Mouse (Mus musculus) limb, embryonic 10.5 days (tissue): ENCODE results near the gene Pilra. TPM values are rescaled to one million over a fixed set of nuclear protein-coding genes. Genes with fewer than 3 reads are reported as not detected.

Experiments
- DNase-seq: peaks from one replicate; pipeline ENCODE4 v3.0.0-alpha.2; 2017; ENCODE audit warnings: low spot score
- H3K27ac ChIP-seq: fragments of 300-500 bp; sonication (generic); 2 replicates; pipeline ENCODE4 v1.5.1; 2016; ENCODE audit warnings: mild to moderate bottlenecking
- H3K27me3 ChIP-seq: fragments of 300-500 bp; sonication (generic); 2 replicates; pipeline ENCODE4 v1.6.1; 2016; ENCODE audit warnings: low read depth, mild to moderate bottlenecking; ENCODE audit not compliant: poor library complexity, severe bottlenecking
- H3K36me3 ChIP-seq: fragments of 300-500 bp; sonication (generic); 2 replicates; pipeline ENCODE4 v1.6.1; 2016; ENCODE audit warnings: mild to moderate bottlenecking, moderate library complexity
- H3K4me1 ChIP-seq: fragments of 300-500 bp; sonication (generic); 2 replicates; pipeline ENCODE4 v1.6.1; 2016
- H3K4me3 ChIP-seq: fragments of 300-500 bp; sonication (generic); 2 replicates; pipeline ENCODE4 v1.5.1; 2016; ENCODE audit warnings: mild to moderate bottlenecking, moderate library complexity
- H3K9me3 ChIP-seq: fragments of 300-500 bp; sonication (generic); replicated peaks from 2 replicates; pipeline ENCODE4 v1.6.1; 2016; ENCODE audit warnings: mild to moderate bottlenecking
- WGBS: fragments of 180-500 bp; shearing (Covaris S2); methylation state at CpG from one replicate; pipeline ENCODE4 v1.1.7; 2016; 5-methylcytosine and 5-hydroxymethylcytosine counted together
- polyA plus RNA-seq: library from polyadenylated mRNA; unstranded; fragments of >200 nt; fragmentation: Nextera tagmentation; extraction: Ambion mirVana; gene quantifications from 2 replicates; pipeline ENCODE4 v1.2.1, GENCODE M21; 2016

The Pilra gene
- polyA plus RNA-seq, 1 experiment from 2014 or later, result 0.39 TPM

GRCm38 (mm10) chr5:137782776-137783522 is 53.1 kb downstream of the Pilra start:
- H3K9me3 ChIP-seq, result no peaks in the 10 kb centered on the region

DNA sequence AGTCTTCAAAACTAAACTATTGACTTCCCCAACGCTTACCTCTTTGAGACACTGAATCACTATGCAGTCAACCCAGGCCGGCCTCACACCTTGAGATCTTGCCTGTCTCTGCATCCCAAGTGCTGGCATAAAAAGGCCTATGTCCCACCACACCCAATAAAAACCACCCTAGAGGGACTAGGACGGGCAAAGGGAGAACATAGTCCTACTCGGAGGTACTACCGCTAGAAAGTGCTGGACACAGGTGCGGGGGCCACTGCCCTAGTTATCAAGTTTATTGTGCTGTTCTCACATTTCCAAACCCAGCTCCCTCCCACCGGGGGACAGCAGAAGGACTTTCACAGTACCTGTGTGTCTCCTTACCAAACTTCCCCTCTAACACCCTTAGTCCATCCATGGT is 54.4 kb downstream of the Pilra start:
- Histone ChIP-seq H3K36me3 (peaks cover 57% of the 10 kb centered on the region), H3K4me1 (peaks cover 55% of the 10 kb centered on the region), H3K27me3 (no peaks in the 10 kb centered on the region), H3K9me3 (no peaks in the 10 kb centered on the region), H3K4me3 (peak overlapping the region; percentile 13; the same call in 1 of the 2 replicates), H3K27ac (no peak overlapping the region)
- WGBS, result 91% methylated on average over 7 of the region's 7 CpGs
- DNase-seq, result no peak

More at GRCm38 (mm10) chr5:137782776-137783522, 53.1 kb downstream of the Pilra start:
- Histone ChIP-seq H3K4me3 (peak overlapping the region; percentile 91), H3K27me3 (peaks cover under 1% of the 10 kb centered on the region; the same call in 1 of the 2 replicates), H3K36me3 (peaks cover 57% of the 10 kb centered on the region), H3K27ac (no peak overlapping the region), H3K4me1 (peaks cover 57% of the 10 kb centered on the region)
- 93% methylated on average over 13 of the region's 13 CpGs for WGBS
- DNase-seq, result no peak

- Histone ChIP-seq H3K36me3 (peaks cover 47% of the 10 kb centered on the region), H3K4me3 (peak overlapping the region; percentile 96), H3K9me3 (no peaks in the 10 kb centered on the region), H3K4me1 (peaks cover 48% of the 10 kb centered on the region), H3K27ac (peak overlapping the region; percentile 92), H3K27me3 (no peaks in the 10 kb centered on the region)
- under 1% methylated on average over 82 of the region's 83 CpGs for WGBS
- peak; percentile 69 for DNase-seq
These were observed 56.8 kb downstream of the Pilra start for GRCm38 (mm10) chr5:137779053-137779933.

DNA sequence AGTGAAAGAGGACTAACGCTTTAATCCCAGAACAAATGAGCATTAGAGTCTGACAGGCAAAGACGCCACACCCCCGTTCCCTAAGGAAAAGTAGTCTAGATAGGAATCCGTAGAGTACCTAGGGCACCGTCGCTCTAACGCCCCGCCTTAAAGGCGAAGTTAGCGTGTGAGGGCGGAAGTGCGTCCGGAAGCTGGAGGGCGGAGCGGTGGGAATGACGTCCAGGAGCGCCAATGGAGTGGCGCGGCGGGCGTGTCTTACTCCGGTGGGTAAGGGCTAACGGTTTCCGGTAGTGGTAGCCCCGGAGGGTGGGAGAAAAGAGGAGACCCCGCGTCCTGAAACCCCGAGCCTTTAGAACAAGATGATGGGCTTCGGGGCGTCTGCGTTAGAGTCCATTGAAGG is 57.4 kb downstream of the Pilra start, which contains the start of gene Ppp1r35:
Gene Ppp1r35 (plus strand): TSS at position 215 of the 400 bp plus-strand sequence.
- H3K27me3 ChIP-seq, result no peaks in the 10 kb centered on the region
- under 1% methylated on average over 31 of the region's 31 CpGs for WGBS
- peak; percentile 99 for DNase-seq
- H3K4me1 ChIP-seq, result peaks cover 42% of the 10 kb centered on the region
- peak within 1 kb of the TSS; percentile 92 for H3K27ac ChIP-seq
- peaks cover 40% of the 10 kb centered on the region for H3K36me3 ChIP-seq
- peak within 1 kb of the TSS; percentile 96 for H3K4me3 ChIP-seq
- H3K9me3 ChIP-seq, result no peaks in the 10 kb centered on the region

- H3K4me1 ChIP-seq, result peaks cover 30% of the 10 kb centered on the region
- H3K36me3 ChIP-seq, result peaks cover 28% of the 10 kb centered on the region
- no peaks in the 10 kb centered on the region for H3K27me3 ChIP-seq
- no peaks in the 10 kb centered on the region for H3K9me3 ChIP-seq
- 77% methylated on average over 7 of the region's 7 CpGs for WGBS
- no peak for DNase-seq
- no peak overlapping the region for H3K27ac ChIP-seq
- no peak overlapping the region for H3K4me3 ChIP-seq
These were observed 58.7 kb downstream of the Pilra start for GRCm38 (mm10) chr5:137777267-137777845.

- Histone ChIP-seq H3K27ac (peak overlapping the region; percentile 36; the same call in 1 of the 2 replicates), H3K4me1 (peaks cover 24% of the 10 kb centered on the region), H3K27me3 (no peaks in the 10 kb centered on the region), H3K36me3 (peaks cover 19% of the 10 kb centered on the region), H3K4me3 (no peak overlapping the region), H3K9me3 (no peaks in the 10 kb centered on the region)
- WGBS, result 43% methylated on average over 5 of the region's 5 CpGs
- DNase-seq, result no peak
These were observed 59.6 kb downstream of the Pilra start for GRCm38 (mm10) chr5:137776408-137776918.

DNA sequence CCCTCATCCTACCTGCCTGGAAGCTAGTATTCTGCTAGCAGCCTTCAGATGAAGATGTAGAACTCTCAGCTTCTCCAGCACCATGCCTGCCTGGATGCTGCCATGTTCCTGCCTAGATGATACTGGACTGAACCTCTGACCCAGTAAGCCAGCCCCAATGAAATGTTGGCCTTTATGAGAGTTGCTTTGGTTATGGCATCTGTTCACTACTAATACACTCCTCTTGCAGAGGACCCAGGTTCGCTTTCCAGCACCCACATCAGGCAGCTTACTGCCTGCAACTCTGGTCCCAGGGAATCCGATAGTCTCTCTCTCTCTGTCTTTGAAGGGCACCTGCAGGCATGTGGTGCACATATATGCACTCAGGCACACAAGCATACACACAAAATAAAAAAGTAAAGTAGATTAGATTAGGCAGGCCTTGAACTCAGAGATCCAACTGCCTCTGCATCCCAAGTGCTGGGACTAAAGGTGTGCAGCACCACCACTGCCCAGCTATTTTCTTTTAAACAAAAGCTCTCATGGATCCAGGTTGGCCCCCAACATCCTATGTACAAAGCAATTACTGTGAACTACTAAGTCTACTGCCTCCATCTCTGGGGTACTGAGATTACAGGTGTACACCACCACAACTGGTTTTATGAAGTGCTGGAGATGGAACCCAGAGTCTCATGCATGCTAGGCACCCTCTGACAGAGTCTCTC is 60.3 kb downstream of the Pilra start:
- DNase-seq, result no peak
- peak overlapping the region; percentile 36; the same call in 1 of the 2 replicates for H3K27ac ChIP-seq

DNA sequence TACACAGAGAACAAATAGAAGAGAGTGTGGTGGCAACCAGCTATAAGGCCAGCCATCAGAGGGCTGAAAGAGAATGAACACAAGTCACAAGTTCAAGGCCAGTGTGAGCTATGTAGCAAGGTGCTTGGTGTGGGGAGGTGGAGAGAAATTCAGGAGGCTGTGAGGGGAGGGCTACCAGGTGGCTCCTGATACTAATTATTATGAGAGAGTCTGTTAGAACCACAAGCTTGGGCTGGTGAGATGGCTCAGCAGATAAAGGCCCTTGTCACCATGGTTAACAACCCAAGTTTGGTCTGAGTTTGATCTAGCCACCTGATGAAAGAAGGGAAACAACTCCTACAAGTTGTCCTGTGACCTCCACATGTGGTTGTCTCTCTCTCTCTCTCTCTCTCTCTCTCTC is 63.3 kb downstream of the Pilra start:
- no peak overlapping the region for H3K4me3 ChIP-seq
- H3K4me1 ChIP-seq, result peaks cover 7% of the 10 kb centered on the region
- H3K27me3 ChIP-seq, result no peaks in the 10 kb centered on the region
- no peaks in the 10 kb centered on the region for H3K9me3 ChIP-seq
- DNase-seq, result no peak
- H3K36me3 ChIP-seq, result no peaks in the 10 kb centered on the region
- H3K27ac ChIP-seq, result no peak overlapping the region

More for the DNA sequence above, 60.3 kb downstream of the Pilra start:
- peaks cover 12% of the 10 kb centered on the region for H3K36me3 ChIP-seq
- no peaks in the 10 kb centered on the region for H3K27me3 ChIP-seq
- H3K9me3 ChIP-seq, result no peaks in the 10 kb centered on the region
- H3K4me1 ChIP-seq, result peaks cover 24% of the 10 kb centered on the region
- H3K4me3 ChIP-seq, result no peak overlapping the region
- 92% methylated on average over 2 of the region's 2 CpGs for WGBS

Other genes starting within 250 kb of the Pilra start
- gene Mospd3, start 235.2 kb downstream of the Pilra start, polyA plus RNA-seq, result 14.7 and 16.4 TPM in 2 replicates
- 153 and 165 TPM in 2 replicates for gene Pcolce, start 222.5 kb downstream of the Pilra start, polyA plus RNA-seq
- gene Fbxo24, start 207.3 kb downstream of the Pilra start, polyA plus RNA-seq, result 0.11 and 0.60 TPM in 2 replicates
- 25.9 and 32.2 TPM in 2 replicates for gene Lrch4, start 207.2 kb downstream of the Pilra start, polyA plus RNA-seq
- gene Gm20605, start 207.1 kb downstream of the Pilra start, polyA plus RNA-seq, result 12.6 and 14.8 TPM in 2 replicates
- 8.0 and 9.7 TPM in 2 replicates for gene Sap25, start 194.9 kb downstream of the Pilra start, polyA plus RNA-seq
- gene Irs3, start 190.6 kb downstream of the Pilra start, polyA plus RNA-seq, result 0.23 and 0.48 TPM in 2 replicates
- gene Agfg2, start 151.6 kb downstream of the Pilra start, polyA plus RNA-seq, result 18.6 and 22.9 TPM in 2 replicates
- 1.1 and 2.5 TPM in 2 replicates for gene Nyap1, start 94.7 kb downstream of the Pilra start, polyA plus RNA-seq
- 78.1 and 99.5 TPM in 2 replicates for gene Tsc22d4, start 90.6 kb downstream of the Pilra start, polyA plus RNA-seq
- 47.0 and 49.5 TPM in 2 replicates for gene Ppp1r35, start 57.4 kb downstream of the Pilra start, polyA plus RNA-seq
- gene Mepce, start 48.6 kb downstream of the Pilra start, polyA plus RNA-seq, result 11.3 and 11.8 TPM in 2 replicates
- gene Zcwpw1, start 48.5 kb downstream of the Pilra start, polyA plus RNA-seq, result 8.4 and 15.8 TPM in 2 replicates
- not detected in 2 replicates for gene Pilrb1, start 21.8 kb upstream of the Pilra start, polyA plus RNA-seq
- gene Pilrb2, start 35.5 kb upstream of the Pilra start, polyA plus RNA-seq, result not detected in 2 replicates
- not detected in 2 replicates for gene Cyp3a13, start 85.3 kb upstream of the Pilra start, polyA plus RNA-seq
- 0.04 TPM in 1 of 2 replicates, not detected in the other for gene Gjc3, start 126.8 kb upstream of the Pilra start, polyA plus RNA-seq
- gene Azgp1, start 145.2 kb upstream of the Pilra start, polyA plus RNA-seq, result not detected in 2 replicates
- not detected in 2 replicates for gene Smok3a, start 185.0 kb upstream of the Pilra start, polyA plus RNA-seq
- not detected in 2 replicates for gene Smok3b, start 185.1 kb upstream of the Pilra start, polyA plus RNA-seq
- not detected in 2 replicates for gene Smok3c, start 216.9 kb upstream of the Pilra start, polyA plus RNA-seq
- gene Zkscan1, start 248.8 kb upstream of the Pilra start, polyA plus RNA-seq, result 24.5 and 29.4 TPM in 2 replicates